Mouse (Mus musculus) kidney, embryonic 16.5 days (tissue): ENCODE measurements around the gene Mapkapk5. TPM values are rescaled to one million over a fixed set of nuclear protein-coding genes. Genes with fewer than 3 reads are reported as not detected.

Experiments used
- polyA plus RNA-seq: library from polyadenylated mRNA; unstranded; fragments of >200 nt; fragmentation: Nextera tagmentation; extraction: Ambion mirVana; gene quantifications from 2 replicates; pipeline ENCODE4 v1.2.1, GENCODE M21; 2015

Mapkapk5 gene
- polyA plus RNA-seq, 1 experiment from 2014 or later: 51.2 TPM

Other genes with a start within 250 kb of the Mapkapk5 start
- 60.6 and 67.1 TPM in 2 replicates for gene Trafd1, start 160.3 kb downstream of the Mapkapk5 start, polyA plus RNA-seq
- 46.5 and 47.5 TPM in 2 replicates for gene Naa25, start 148.0 kb downstream of the Mapkapk5 start, polyA plus RNA-seq
- 11.5 and 14.0 TPM in 2 replicates for gene Tmem116, start 94.0 kb downstream of the Mapkapk5 start, polyA plus RNA-seq
- gene Erp29, start 93.4 kb downstream of the Mapkapk5 start, polyA plus RNA-seq: 203 and 208 TPM in 2 replicates
- gene Adam1b, start 42.5 kb downstream of the Mapkapk5 start, polyA plus RNA-seq: 0.22 and 0.24 TPM in 2 replicates
- gene Adam1a, start 423 bp downstream of the Mapkapk5 start, polyA plus RNA-seq: 1.2 and 1.5 TPM in 2 replicates
- gene Gm42878, start 423 bp downstream of the Mapkapk5 start, polyA plus RNA-seq: 0.42 TPM in 1 of 2 replicates, not detected in the other
- gene Aldh2, start 47.9 kb upstream of the Mapkapk5 start, polyA plus RNA-seq: 234 and 274 TPM in 2 replicates
- 3.5 and 3.6 TPM in 2 replicates for gene Acad12, start 73.0 kb upstream of the Mapkapk5 start, polyA plus RNA-seq
- gene Acad10, start 114.6 kb upstream of the Mapkapk5 start, polyA plus RNA-seq: 4.3 and 5.7 TPM in 2 replicates
- gene Brap, start 114.7 kb upstream of the Mapkapk5 start, polyA plus RNA-seq: 34.9 and 37.4 TPM in 2 replicates
- 38.9 and 56.5 TPM in 2 replicates for gene Atxn2, start 165.4 kb upstream of the Mapkapk5 start, polyA plus RNA-seq